Mouse (Mus musculus) liver, embryonic 15.5 days (tissue): ENCODE results near the gene Pbsn. TPM values are rescaled to one million over a fixed set of nuclear protein-coding genes. Genes with fewer than 3 reads are reported as not detected.
A peak's percentile ranks its signal among the peaks of the same experiment; 100 is the strongest.

ENCODE experiments used
- ATAC-seq: fragments of 200-750 bp; cut with Nextera tagmentation; 2 replicates; pipeline ENCODE4 v1.8.0; 2017; ENCODE audit warnings: moderate number of reproducible peaks, mild to moderate bottlenecking, moderate library complexity; ENCODE audit not compliant: insufficient read depth
- H3K27ac ChIP-seq: fragments of 300-500 bp; sonication (generic); replicated peaks from 2 replicates; pipeline ENCODE4 v1.5.1; 2015; ENCODE audit warnings: mild to moderate bottlenecking, inconsistent platforms
- H3K27me3 ChIP-seq: fragments of 300-500 bp; sonication (generic); 2 replicates; pipeline ENCODE4 v1.6.1; 2015; ENCODE audit warnings: mild to moderate bottlenecking, inconsistent platforms
- H3K36me3 ChIP-seq: fragments of 300-500 bp; sonication (generic); replicated peaks from 2 replicates; pipeline ENCODE4 v1.6.1; 2015; ENCODE audit warnings: moderate library complexity, mild to moderate bottlenecking, inconsistent platforms
- H3K4me1 ChIP-seq: fragments of 300-500 bp; sonication (generic); replicated peaks from 2 replicates; pipeline ENCODE4 v1.6.1; 2015; ENCODE audit warnings: inconsistent platforms
- H3K4me2 ChIP-seq: fragments of 300-500 bp; sonication (generic); 2 replicates; pipeline ENCODE4 v1.6.1; 2015; ENCODE audit warnings: moderate library complexity, mild to moderate bottlenecking, inconsistent platforms
- H3K4me3 ChIP-seq: fragments of 300-500 bp; sonication (generic); replicated peaks from 2 replicates; pipeline ENCODE4 v1.5.1; 2015; ENCODE audit warnings: mild to moderate bottlenecking, inconsistent platforms
- H3K9ac ChIP-seq: fragments of 300-500 bp; sonication (generic); 2 replicates; pipeline ENCODE4 v1.6.1; 2015; ENCODE audit warnings: moderate library complexity, mild to moderate bottlenecking, inconsistent platforms
- H3K9me3 ChIP-seq: fragments of 300-500 bp; sonication (generic); replicated peaks from 2 replicates; pipeline ENCODE4 v1.6.1; 2016; ENCODE audit warnings: inconsistent platforms
- WGBS: fragments of 180-500 bp; shearing (Covaris S2); methylation state at CpG from one replicate; pipeline ENCODE4 v1.1.7; 2015; ENCODE audit warnings: mixed read lengths; ENCODE audit not compliant: insufficient replicate concordance; 5-methylcytosine and 5-hydroxymethylcytosine counted together
- polyA plus RNA-seq: library from polyadenylated mRNA; unstranded; fragments of >200 nt; fragmentation: Nextera tagmentation; extraction: Ambion mirVana; gene quantifications from 2 replicates; pipeline ENCODE4 v1.2.1, GENCODE M21; 2015

Gene Pbsn
- polyA plus RNA-seq, 1 experiment from 2014 or later, result not detected

DNA sequence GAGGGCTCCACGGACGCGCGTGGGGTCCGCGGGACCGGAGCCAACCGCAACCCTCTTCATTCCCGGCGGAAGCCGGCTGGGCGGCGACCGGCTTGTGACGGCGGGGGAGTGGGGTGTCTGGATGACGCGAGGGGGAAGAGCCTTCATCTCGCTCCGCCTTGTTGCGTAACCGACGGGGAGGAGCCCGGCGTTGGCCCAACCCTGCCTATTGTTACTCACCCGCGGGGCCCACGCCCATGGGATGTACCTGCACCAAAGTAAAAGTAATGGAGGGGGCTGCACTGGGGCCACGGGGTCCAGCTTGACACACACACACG, 57.6 kb downstream of the Pbsn start:
- Histone ChIP-seq H3K4me3 (peak overlapping the region; percentile 62), H3K27me3 (no peaks in the 10 kb centered on the region), H3K36me3 (no peaks in the 10 kb centered on the region), H3K4me2 (peak overlapping the region; percentile 68), H3K9me3 (no peaks in the 10 kb centered on the region), H3K27ac (no peak overlapping the region), H3K4me1 (no peaks in the 10 kb centered on the region), H3K9ac (peak overlapping the region; percentile 32; the same call in 1 of the 2 replicates)
- WGBS, result under 1% methylated on average over 27 of the region's 30 CpGs
- ATAC-seq, result peak; percentile 92

DNA sequence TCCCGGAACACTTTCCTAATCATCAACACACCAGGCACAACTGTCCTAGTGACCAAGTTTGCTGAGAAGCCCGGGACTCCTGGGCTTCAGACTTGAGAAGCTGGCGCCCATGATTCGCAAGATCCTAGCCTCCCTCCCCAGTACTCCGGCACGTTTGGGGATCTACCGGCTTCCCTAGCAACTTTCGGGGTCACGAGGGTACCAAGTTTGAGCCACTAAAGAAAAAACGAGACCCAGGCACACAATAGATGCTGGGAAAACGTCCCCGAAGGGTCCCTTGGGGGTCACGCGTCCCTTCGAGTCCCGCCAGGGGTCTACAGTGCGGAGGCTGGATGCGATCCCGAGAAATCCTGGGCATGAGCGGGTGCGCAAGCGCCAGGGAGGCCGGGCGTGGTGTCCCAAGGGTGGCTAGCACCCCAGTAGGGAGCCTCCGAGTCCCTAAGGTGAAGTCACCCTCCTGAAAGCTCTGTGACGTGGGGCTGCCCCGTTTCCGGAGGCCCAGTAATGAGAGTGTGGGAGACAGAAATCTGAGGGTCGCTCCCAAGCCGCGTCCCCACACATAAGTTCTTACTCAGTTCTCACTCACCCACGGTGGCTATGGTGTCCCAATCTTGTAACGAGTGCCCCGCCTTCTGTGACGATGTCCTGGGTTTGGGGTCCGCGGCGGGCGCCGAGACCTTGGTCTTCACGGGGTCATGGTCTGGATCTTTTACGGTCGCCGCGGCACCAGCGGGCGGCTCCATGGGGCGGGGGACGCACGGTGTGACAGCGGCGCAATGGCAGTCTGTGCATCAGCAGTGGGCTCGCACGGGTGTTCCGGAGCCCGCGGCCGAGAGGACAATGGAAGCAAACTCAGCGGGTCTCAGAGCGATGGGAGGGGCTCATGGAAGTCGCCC, 58.2 kb downstream of the Pbsn start:
- Histone ChIP-seq H3K9me3 (no peaks in the 10 kb centered on the region), H3K4me1 (no peaks in the 10 kb centered on the region), H3K27ac (no peak overlapping the region), H3K9ac (peak overlapping the region; percentile 32), H3K27me3 (no peaks in the 10 kb centered on the region), H3K36me3 (no peaks in the 10 kb centered on the region), H3K4me3 (peak overlapping the region; percentile 62), H3K4me2 (peak overlapping the region; percentile 68)
- WGBS, result 21% methylated on average over 61 of the region's 61 CpGs
- ATAC-seq, result peak; percentile 55

DNA sequence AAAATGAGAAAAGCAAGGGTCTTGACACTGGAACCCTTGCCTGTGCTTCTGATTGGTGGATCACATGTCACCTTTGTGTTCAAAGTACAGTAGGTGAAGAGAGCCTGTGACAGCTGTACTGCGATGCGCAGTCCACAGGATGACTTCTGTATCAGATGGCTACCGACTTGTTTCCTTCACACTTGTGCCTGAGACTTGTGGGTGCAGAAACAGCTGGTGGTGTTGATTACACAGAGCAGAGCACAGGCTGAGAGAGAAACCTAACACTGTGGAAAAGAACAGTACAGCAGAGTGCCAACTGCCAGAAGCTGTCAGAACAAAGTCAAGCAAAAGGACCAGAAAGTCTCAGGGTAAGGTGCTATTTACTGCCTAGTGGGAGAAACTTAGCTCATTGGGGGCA, 64.7 kb downstream of the Pbsn start:
- Histone ChIP-seq H3K27me3 (no peaks in the 10 kb centered on the region), H3K27ac (no peak overlapping the region), H3K4me1 (no peaks in the 10 kb centered on the region), H3K4me2 (no peak overlapping the region), H3K9ac (no peak overlapping the region), H3K9me3 (no peaks in the 10 kb centered on the region), H3K4me3 (no peak overlapping the region), H3K36me3 (no peaks in the 10 kb centered on the region)
- ATAC-seq, result no peak
- WGBS, result 65% methylated on average over 3 of the region's 3 CpGs

Other genes starting within 250 kb of the Pbsn start
- 1.8 and 2.0 TPM in 2 replicates for gene Prkx, start 57.3 kb downstream of the Pbsn start, polyA plus RNA-seq
- not detected in 2 replicates for gene Gm14744, start 11.1 kb upstream of the Pbsn start, polyA plus RNA-seq
- not detected in 2 replicates for gene 5430402E10Rik, start 71.4 kb upstream of the Pbsn start, polyA plus RNA-seq
- gene Obp1a, start 237.8 kb upstream of the Pbsn start, polyA plus RNA-seq, result not detected in 2 replicates